Mouse (Mus musculus): ENCODE measurements around the gene Gpm6b.

Gene Gpm6b

DNA sequence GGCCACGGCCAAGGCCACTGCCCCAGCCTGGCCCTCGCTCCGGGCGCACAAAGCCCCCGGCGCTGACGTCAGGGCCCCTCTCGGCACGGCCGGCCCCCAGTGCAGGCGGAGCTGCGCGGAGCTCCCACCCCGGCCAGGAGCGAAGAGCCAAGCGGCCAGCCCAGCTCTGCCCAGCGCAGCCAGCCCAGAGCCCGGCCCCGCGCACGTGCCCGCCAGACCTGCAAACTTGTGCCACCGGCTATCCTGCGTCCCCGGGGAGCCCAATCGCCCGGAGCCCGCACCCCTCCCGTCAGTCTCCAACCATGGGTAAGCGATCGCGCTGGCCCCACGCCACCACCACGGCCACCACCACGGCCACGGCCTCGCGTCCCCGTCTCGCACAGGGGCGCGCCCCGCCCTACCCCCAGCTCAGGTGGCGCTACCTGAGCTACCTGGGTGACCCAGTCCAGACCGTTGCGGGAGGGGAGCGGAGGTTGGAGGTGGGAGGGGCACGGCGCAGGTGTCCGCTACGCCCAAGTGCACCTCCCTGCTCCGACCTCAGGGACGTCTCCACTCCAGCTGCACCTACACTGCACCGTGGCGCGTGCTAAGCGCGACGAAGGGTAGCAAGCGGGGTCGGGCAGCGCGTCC is at the start of gene Gpm6b:
TSS of gene Gpm6b (plus strand) at position 81 of the 630 bp plus-strand sequence.
- DNase-seq = peak; percentile 16

- DNase-seq = no peak
These were observed 42.4 kb upstream of the Gpm6b start for GRCm38 (mm10) chrX:166196327-166196726.

- DNase-seq = no peak
These were observed 40.4 kb upstream of the Gpm6b start for GRCm38 (mm10) chrX:166198266-166198665.

- DNase-seq = no peak
These were observed 38.9 kb upstream of the Gpm6b start for GRCm38 (mm10) chrX:166199812-166200211.

DNA sequence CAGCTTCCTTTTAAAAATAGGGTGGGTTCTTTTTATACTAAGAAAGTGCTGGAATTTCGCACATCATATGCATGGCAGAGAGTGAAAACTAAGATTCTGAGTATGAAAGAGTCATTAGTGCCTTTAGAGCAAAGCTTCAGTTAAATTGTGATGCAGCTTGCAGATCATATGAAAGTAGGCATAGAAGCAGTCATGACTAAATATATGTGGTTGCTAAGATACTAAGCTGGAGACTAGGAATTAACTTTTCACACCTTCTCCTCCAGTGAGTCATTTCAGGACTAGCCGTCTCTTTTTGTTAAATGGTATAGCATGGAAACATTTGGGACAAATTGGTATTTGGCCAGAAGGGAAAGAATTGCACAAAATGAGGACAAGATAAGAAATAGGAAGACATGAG is 24.1 kb upstream of the Gpm6b start:
- no peak for DNase-seq

GRCm38 (mm10) chrX:166216248-166216647 is 22.5 kb upstream of the Gpm6b start:
- no peak for DNase-seq

DNA sequence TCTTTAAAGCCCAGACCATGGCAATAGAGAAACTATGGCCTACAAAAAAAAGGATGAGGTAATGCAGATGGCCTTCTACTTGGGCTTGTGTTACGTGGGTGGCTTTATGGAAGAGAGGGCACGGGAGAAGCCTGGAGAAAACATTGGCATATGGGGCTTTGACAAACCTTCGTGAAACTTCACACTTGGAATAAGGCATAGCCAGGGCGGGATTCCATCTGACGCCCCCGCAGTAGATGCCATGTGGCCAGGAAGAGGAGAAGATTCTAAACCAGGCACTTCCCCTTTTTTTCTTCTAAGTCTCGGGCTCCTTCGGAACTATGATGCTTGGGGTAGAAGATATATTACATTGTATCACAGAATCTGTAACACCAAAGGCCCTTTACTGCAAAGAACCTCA is 22.0 kb upstream of the Gpm6b start:
- DNase-seq = no peak

GRCm38 (mm10) chrX:166219331-166219730 is 19.4 kb upstream of the Gpm6b start:
- DNase-seq = no peak

- DNase-seq = no peak
These were observed 11.9 kb upstream of the Gpm6b start for GRCm38 (mm10) chrX:166226856-166227255.

DNA sequence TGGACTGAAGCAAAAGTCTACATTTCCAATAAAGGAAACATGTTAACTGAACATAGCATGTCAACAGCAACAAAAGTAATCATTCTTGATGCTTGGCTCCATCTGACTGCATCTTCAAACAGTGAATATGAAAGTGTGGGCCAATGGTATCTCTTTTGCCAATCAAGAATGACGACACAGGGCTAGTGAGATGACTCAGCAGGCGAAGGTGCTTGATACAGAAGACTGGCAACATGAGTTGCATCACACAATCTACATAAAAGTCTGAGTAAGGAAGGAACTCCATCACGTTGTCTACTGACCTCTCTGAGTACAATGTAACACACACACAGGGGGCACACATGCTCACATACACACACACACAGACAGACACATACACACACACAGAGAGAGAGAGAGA is 9.0 kb upstream of the Gpm6b start:
- no peak for DNase-seq

DNA sequence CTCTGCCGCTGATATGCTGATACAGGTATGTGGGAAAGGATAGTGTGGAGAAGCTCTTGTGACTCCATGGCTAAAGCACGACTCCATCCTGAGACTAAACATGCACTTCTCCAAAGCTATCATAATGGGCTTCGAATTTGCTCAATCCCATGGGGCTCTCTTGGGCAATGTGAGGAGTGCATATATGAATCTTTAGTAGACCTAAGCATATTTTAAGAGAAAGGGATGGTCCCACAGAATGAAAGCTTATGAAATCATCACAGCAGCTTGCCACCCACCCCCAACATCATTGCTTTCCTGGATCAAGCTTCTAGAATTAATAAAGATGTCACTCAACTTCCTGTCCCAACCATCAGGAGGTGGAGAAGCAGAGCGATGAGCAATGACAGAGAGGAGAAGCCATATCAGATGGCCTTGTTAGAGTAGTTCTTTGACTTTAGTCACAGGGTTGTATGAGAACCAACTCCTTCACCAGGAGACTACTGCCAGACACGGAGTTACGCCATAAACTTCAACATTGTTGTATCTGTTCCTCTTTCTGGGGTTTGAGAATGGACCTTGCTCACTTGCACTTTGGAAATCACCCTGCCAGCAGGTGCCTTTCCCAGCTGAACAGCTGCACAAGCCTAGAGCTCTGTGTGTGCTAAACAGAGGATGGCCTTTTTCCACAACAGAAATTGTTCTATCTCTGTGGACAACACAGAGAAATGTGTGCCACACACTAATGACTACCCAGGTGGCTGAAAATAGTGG is 8.0 kb upstream of the Gpm6b start:
- no peak for DNase-seq

DNA sequence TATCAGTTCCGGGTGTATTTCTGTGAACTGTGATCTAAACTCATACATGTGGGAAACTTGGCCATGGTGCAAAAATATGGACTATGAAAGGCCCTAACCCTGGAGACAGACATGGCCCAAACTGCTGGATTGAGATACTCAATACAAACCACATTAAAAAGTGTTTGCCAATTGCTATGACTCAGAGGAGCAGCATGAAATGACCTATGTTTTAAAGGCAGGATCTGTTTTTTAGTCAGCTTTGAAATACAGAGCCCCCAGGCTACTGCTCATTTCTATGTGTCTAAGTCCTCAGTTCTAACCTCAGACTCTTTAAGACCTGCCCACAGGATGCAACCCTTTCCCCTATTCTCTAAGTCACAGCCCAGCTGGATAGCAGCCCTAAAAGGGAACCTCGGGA is 2.6 kb upstream of the Gpm6b start:
- no peak for DNase-seq

GRCm38 (mm10) chrX:166239520-166239919 is 809 bp downstream of the Gpm6b start:
- DNase-seq = no peak

DNA sequence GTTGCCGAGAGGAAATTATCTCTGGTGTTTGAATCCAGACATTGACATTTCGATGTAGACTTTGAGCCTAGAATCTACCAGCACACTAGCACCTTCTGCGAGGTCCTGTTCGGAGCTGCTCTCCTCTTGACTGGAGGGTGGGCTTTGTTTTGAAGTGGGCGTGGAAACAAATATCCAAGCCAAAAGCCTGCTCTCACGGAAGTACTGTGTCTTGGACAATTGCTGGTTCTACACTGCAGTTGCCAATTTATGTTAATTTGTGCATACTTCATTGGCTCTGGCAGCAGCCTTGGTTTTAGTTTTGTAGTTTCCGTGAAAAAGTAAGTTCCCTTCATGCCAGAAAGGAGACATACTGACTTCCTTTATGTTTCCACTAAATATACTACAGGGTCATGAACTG is 2.0 kb downstream of the Gpm6b start:
- DNase-seq = no peak

DNA sequence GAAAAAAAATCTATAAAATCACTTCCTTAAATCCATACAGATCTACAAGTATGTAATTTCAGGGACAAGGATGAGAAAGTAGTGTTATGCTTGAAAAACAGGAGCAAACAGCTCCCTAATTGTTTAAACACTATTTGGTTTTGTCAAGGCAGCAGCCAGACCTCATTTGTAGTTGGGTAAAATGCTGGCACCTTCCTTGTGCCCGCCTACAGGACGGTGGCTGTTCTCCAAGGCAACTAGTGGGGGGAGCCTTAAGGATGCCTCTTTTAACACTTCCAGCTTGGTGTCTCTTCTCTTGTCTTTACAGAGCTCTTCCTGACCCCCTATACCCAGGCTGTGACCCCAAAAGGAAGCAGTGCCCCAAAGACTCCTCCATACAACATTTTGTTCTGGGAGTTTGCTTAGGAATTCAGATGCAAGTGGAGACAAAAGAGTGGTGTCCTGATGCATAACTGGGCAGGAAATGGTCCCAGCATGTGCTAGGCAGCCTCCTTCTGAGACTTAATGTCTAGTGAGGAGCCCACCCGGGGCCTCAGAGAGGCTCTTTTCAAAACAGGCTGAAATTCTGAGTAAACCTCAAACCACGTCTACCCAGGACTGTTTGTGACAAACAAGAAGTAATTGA is 4.7 kb downstream of the Gpm6b start:
- peak; percentile 14 for DNase-seq

GRCm38 (mm10) chrX:166271489-166271888 is 32.8 kb downstream of the Gpm6b start:
- peak; percentile 20 for DNase-seq

GRCm38 (mm10) chrX:166272646-166273045 is 33.9 kb downstream of the Gpm6b start:
- no peak for DNase-seq

GRCm38 (mm10) chrX:166279861-166280260 is 41.1 kb downstream of the Gpm6b start:
- no peak for DNase-seq

- peak; percentile 33 for DNase-seq
These were observed 48.2 kb downstream of the Gpm6b start for GRCm38 (mm10) chrX:166286760-166287483.

DNA sequence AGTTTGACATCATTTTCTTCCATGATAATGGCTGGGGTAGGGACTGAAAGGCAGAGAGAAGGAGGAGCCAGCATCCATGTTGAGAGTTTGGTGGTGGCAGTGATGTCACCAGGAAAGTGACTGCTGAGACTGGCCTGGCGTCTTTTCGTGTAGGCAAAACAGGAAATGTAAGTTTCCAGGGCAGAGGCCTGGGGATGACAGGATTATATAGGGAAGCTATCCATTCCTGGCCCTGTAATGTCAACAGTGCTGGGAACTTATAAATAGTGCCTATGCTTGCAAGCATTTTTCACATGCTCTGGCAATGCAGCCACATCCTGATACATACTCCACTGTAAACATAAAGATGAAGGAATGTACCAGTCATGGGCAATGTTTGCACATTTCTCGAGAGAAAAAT is 52.6 kb downstream of the Gpm6b start:
- no peak for DNase-seq

GRCm38 (mm10) chrX:166293465-166293864 is 54.8 kb downstream of the Gpm6b start:
- no peak for DNase-seq

GRCm38 (mm10) chrX:166302791-166303190 is 64.1 kb downstream of the Gpm6b start:
- no peak for DNase-seq

GRCm38 (mm10) chrX:166304355-166304754 is 65.6 kb downstream of the Gpm6b start:
- DNase-seq = no peak
